In the genomic region with DNA sequence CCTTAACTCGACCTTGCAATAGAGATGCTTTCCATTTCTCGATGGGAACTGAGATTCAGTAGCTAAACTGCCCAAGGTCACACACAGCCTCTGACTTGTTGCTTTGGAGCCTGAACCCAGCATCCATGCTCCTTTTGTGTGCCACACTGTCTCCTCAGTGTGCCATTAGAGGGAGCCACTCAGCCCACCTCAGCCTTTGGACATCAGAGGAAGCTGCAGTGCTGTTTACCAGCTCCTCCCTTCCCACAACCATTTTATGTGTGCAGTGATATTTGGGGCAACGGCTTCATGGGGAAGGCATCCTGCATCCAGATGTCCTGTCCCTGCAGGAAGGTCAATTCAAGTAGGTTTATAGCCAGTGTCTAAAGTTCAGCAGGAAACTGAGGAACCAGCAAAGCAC, we compare ENCODE assay signal across 10 mouse cellular contexts. TPM values are rescaled to one million over a fixed set of nuclear protein-coding genes. Genes with fewer than 3 reads are reported as not detected.
A peak's percentile ranks its signal among the peaks of the same experiment; 100 is the strongest.
DNase-seq lines count a peak whose midpoint lies in the region; ATAC-seq and TF ChIP-seq lines count a peak whose summit lies in the region.
"Had no signal": no experiment of that assay in that cellular context is flagged by ENCODE, and none has a peak within 500 bp of the region (broad histone marks: within the 10 kb centered on the region; RNA-seq: fewer than 3 reads in every experiment).

No protein-coding gene starts in this region.

- no peak overlapping the region for H3K27ac ChIP-seq in kidney, embryonic 16.5 days (ENCODE audit: low read length)
- H3K27ac ChIP-seq in liver, embryonic 13.5 days, result peak overlapping the region; percentile 40; the same call in 1 of the 2 replicates
- H3K27ac ChIP-seq in forebrain, embryonic 11.5 days (ENCODE audit: low read depth, low read length), result no peak overlapping the region
- H3K27ac ChIP-seq: macrophage had no signal

- H3K4me1 ChIP-seq in kidney, embryonic 16.5 days (ENCODE audit: insufficient read depth, low read length), result no peaks in the 10 kb centered on the region
- peaks cover 7% of the 10 kb centered on the region for H3K4me1 ChIP-seq in E14TG2a.4 (replicated peaks; ENCODE audit: low read depth, low read length)
- H3K4me1 ChIP-seq in liver, embryonic 13.5 days (replicated peaks), result peaks cover 47% of the 10 kb centered on the region
- no peaks in the 10 kb centered on the region for H3K4me1 ChIP-seq in forebrain, embryonic 11.5 days (replicated peaks; ENCODE audit: control insufficient read depth, insufficient read depth, low read length)

- peak; percentile 34 for DNase-seq in kidney, adult 18-20 months
- no peak for DNase-seq in brain, embryonic 14.5 days (ENCODE audit: low read depth)
- peak; percentile 36 for DNase-seq in liver, embryonic 13.5 days
- DNase-seq in splenic B cell, adult 2 months (ENCODE audit: low read depth, low spot score), result peak; percentile 57
- no peak for DNase-seq in forebrain, embryonic 11.5 days (ENCODE audit: low spot score)
- DNase-seq in gastrocnemius, postnatal 25 days, result no peak

- no peak overlapping the region for H3K9ac ChIP-seq in kidney, embryonic 16.5 days (replicated peaks; ENCODE audit: low read length)
- H3K9ac ChIP-seq in liver, embryonic 13.5 days, result no peak overlapping the region
- no peak overlapping the region for H3K9ac ChIP-seq in forebrain, embryonic 11.5 days (ENCODE audit: low read length)

- no peaks in the 10 kb centered on the region for H3K27me3 ChIP-seq in kidney, embryonic 16.5 days (ENCODE audit: insufficient read depth, low read length)
- no peaks in the 10 kb centered on the region for H3K27me3 ChIP-seq in E14TG2a.4 (ENCODE audit: insufficient read depth, low read length)
- no peaks in the 10 kb centered on the region for H3K27me3 ChIP-seq in liver, embryonic 13.5 days
- no peaks in the 10 kb centered on the region for H3K27me3 ChIP-seq in splenic B cell, adult 2 months (ENCODE audit: control insufficient read depth, insufficient read depth, low read length, poor library complexity, severe bottlenecking)
- no peaks in the 10 kb centered on the region for H3K27me3 ChIP-seq in forebrain, embryonic 11.5 days (ENCODE audit: control insufficient read depth, insufficient read depth, low read length)

- no peak for TF ChIP-seq POLR2A in brain, embryonic 14.5 days (IDR thresholded peaks at IDR 0.05; ENCODE audit: borderline replicate concordance, extremely low read depth, insufficient read depth, insufficient read length, poor library complexity, severe bottlenecking)

- no peaks in the 10 kb centered on the region for H3K9me3 ChIP-seq in kidney, embryonic 16.5 days (ENCODE audit: low read length)
- H3K9me3 ChIP-seq in E14TG2a.4 (ENCODE audit: low read length), result no peaks in the 10 kb centered on the region
- H3K9me3 ChIP-seq in liver, embryonic 13.5 days (replicated peaks), result no peaks in the 10 kb centered on the region
- no peaks in the 10 kb centered on the region for H3K9me3 ChIP-seq in forebrain, embryonic 11.5 days (ENCODE audit: control insufficient read depth, low read length)

- ATAC-seq in kidney, embryonic 16.5 days (ENCODE audit: low FRiP score, low TSS enrichment), result no peak
- no peak for ATAC-seq in liver, embryonic 13.5 days (ENCODE audit: low read depth)
- ATAC-seq in forebrain, embryonic 11.5 days (replicated peaks; ENCODE audit: low FRiP score), result no peak

- WGBS in kidney, embryonic 16.5 days, result 44% methylated on average over 3 of the region's 3 CpGs
- 18% methylated on average over 3 of the region's 3 CpGs for WGBS in liver, embryonic 13.5 days (ENCODE audit: insufficient replicate concordance)
- WGBS in forebrain, embryonic 11.5 days, result 36% methylated on average over 3 of the region's 3 CpGs

- no peaks in the 10 kb centered on the region for H3K36me3 ChIP-seq in kidney, embryonic 16.5 days (ENCODE audit: insufficient read depth, low read length)
- H3K36me3 ChIP-seq in E14TG2a.4 (ENCODE audit: insufficient read depth, low read length), result no peaks in the 10 kb centered on the region
- H3K36me3 ChIP-seq in liver, embryonic 13.5 days, result no peaks in the 10 kb centered on the region
- no peaks in the 10 kb centered on the region for H3K36me3 ChIP-seq in splenic B cell, adult 2 months (ENCODE audit: control insufficient read depth, insufficient read depth, low read length, poor library complexity, severe bottlenecking)
- H3K36me3 ChIP-seq in forebrain, embryonic 11.5 days (ENCODE audit: control insufficient read depth, insufficient read depth, low read length), result no peaks in the 10 kb centered on the region

- H3K4me3 ChIP-seq in kidney, embryonic 16.5 days (ENCODE audit: low read length), result no peak overlapping the region
- H3K4me3 ChIP-seq in E14TG2a.4 (replicated peaks; ENCODE audit: low read length), result no peak overlapping the region
- H3K4me3 ChIP-seq in liver, embryonic 13.5 days (replicated peaks), result no peak overlapping the region
- H3K4me3 ChIP-seq in forebrain, embryonic 11.5 days (ENCODE audit: low read depth, low read length), result no peak overlapping the region
- H3K4me3 ChIP-seq: erythroblast, embryonic 14.5 days had no signal

- TF ChIP-seq CTCF in E14TG2a.4 (conservative IDR thresholded peaks at IDR 0.05; ENCODE audit: low read length), result peak; percentile 48
- peak; percentile 48; the same call in 1 of the 2 replicates for TF ChIP-seq CTCF in brain, embryonic 14.5 days (IDR thresholded peaks at IDR 0.05; ENCODE audit: borderline replicate concordance, extremely low read depth, insufficient read depth, insufficient read length)

- H3K4me2 ChIP-seq in kidney, embryonic 16.5 days (replicated peaks; ENCODE audit: low read depth, low read length), result no peak overlapping the region
- H3K4me2 ChIP-seq in liver, embryonic 13.5 days, result no peak overlapping the region; the same call in 1 of the 2 replicates
- no peak overlapping the region for H3K4me2 ChIP-seq in forebrain, embryonic 11.5 days (ENCODE audit: low read depth, low read length, severe bottlenecking)

RNA-seq across cellular contexts. Expression of a gene that starts 17.3 kb away (rescaled TPM):
- polyA plus RNA-seq in kidney, embryonic 16.5 days (2015; fragmentation: Nextera tagmentation; extraction: Ambion mirVana), result 0.18 and 0.54 TPM in 2 replicates
- 0.40 and 0.89 TPM in 2 replicates for polyA plus RNA-seq in brain, embryonic 14.5 days (2012; rRNA removed)
- polyA plus RNA-seq in liver, embryonic 13.5 days (2015; fragmentation: Nextera tagmentation; extraction: Ambion mirVana), result not detected in 2 replicates
- 0.12 and 0.23 TPM in 2 replicates for polyA plus RNA-seq in forebrain, embryonic 11.5 days (2014; fragmentation: Nextera tagmentation; extraction: Ambion mirVana)
- total RNA-seq in gastrocnemius, postnatal 25 days (2021), result under 1 TPM in 1 of 2 experiments, not detected in 1; 0.21 TPM
- polyA plus RNA-seq: erythroblast, embryonic 14.5 days; macrophage had no signal

RNA-seq across cellular contexts. Expression of a gene that starts 28.5 kb away (rescaled TPM):
- 36.3 and 39.1 TPM in 2 replicates for polyA plus RNA-seq in kidney, embryonic 16.5 days (2015; fragmentation: Nextera tagmentation; extraction: Ambion mirVana)
- 42.1 and 70.3 TPM in 2 replicates for polyA plus RNA-seq in brain, embryonic 14.5 days (2012; rRNA removed)
- polyA plus RNA-seq in liver, embryonic 13.5 days (2015; fragmentation: Nextera tagmentation; extraction: Ambion mirVana), result 36.2 and 50.2 TPM in 2 replicates
- 45.1 and 45.2 TPM in 2 replicates for polyA plus RNA-seq in forebrain, embryonic 11.5 days (2014; fragmentation: Nextera tagmentation; extraction: Ambion mirVana)
- 10 to 100 TPM; 60.2 to 62.3 TPM for total RNA-seq in gastrocnemius, postnatal 25 days (2021)

RNA-seq across cellular contexts. Expression of a gene that starts 49.5 kb away (rescaled TPM):
- polyA plus RNA-seq in kidney, embryonic 16.5 days (2015; fragmentation: Nextera tagmentation; extraction: Ambion mirVana), result 75.7 and 77.6 TPM in 2 replicates
- 79.1 and 85.6 TPM in 2 replicates for polyA plus RNA-seq in brain, embryonic 14.5 days (2012; rRNA removed)
- polyA plus RNA-seq in liver, embryonic 13.5 days (2015; fragmentation: Nextera tagmentation; extraction: Ambion mirVana), result 28.1 and 33.8 TPM in 2 replicates
- polyA plus RNA-seq in forebrain, embryonic 11.5 days (2014; fragmentation: Nextera tagmentation; extraction: Ambion mirVana), result 65.8 and 67.7 TPM in 2 replicates
- 10 to 100 TPM; 82.3 to 98.8 TPM for total RNA-seq in gastrocnemius, postnatal 25 days (2021)

Comparison
In these comparisons a context has a peak if more than half of its experiments do, and no peak if none do; other contexts are left out.
1. DNase-seq: peak in kidney, adult 18-20 months (single experiment), liver, embryonic 13.5 days (single experiment) and splenic B cell, adult 2 months (single experiment); none in brain, embryonic 14.5 days (single experiment), forebrain, embryonic 11.5 days (single experiment) and gastrocnemius, postnatal 25 days (single experiment).